Mouse (Mus musculus) brain, embryonic 14.5 days (tissue): ENCODE data around the gene Atrnl1.

Experiments used
- CTCF ChIP-seq: fragments of 200-500 bp; IDR thresholded peaks from 2 replicates; pipeline ENCODE4 v1.5.1; 2012; ENCODE audit warnings: inconsistent platforms, mild to moderate bottlenecking, moderate library complexity, borderline replicate concordance; ENCODE audit not compliant: insufficient read depth, insufficient read length; ENCODE audit errors: extremely low read depth
- POLR2A ChIP-seq: fragments of 200-500 bp; IDR thresholded peaks from 2 replicates; pipeline ENCODE4 v1.6.1; 2012; ENCODE audit warnings: mild to moderate bottlenecking, inconsistent platforms, borderline replicate concordance; ENCODE audit not compliant: poor library complexity, insufficient read depth, insufficient read length, severe bottlenecking; ENCODE audit errors: extremely low read depth

DNA sequence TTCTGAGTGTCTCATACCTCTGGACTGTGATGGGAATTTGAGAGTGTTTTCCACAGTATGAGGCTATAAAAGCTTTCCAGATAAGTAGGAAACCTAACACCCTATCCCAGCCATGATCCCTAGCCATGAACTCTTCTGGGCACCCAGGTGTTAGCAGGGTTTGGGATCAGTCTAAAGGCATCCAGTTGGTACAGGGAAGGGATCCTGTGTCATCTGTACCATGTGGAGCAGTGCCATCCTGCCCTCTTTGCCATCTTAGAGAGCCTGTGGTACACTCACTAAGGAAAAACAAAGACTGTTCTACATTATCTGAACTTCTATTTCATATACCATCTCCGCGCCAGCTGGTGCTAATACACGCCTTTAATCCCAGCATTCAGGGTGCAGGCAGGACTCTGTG is 499.7 kb downstream of the Atrnl1 start:
- no peak for TF ChIP-seq POLR2A
- no peak for TF ChIP-seq CTCF
